Mouse (Mus musculus) liver, postnatal 0 days (tissue): ENCODE results near the gene Grm1. TPM values are rescaled to one million over a fixed set of nuclear protein-coding genes. Genes with fewer than 3 reads are reported as not detected.

ENCODE experiments used
- ATAC-seq: fragments of 200-750 bp; cut with Nextera tagmentation; 2 replicates; pipeline ENCODE4 v1.8.0; 2017; ENCODE audit warnings: mild to moderate bottlenecking, moderate library complexity
- DNase-seq: peaks from one replicate; pipeline ENCODE4 v3.0.0-alpha.2; 2016
- H3K27ac ChIP-seq: fragments of 300-500 bp; sonication (generic); 2 replicates; pipeline ENCODE4 v1.5.1; 2014; ENCODE audit warnings: antibody characterized with exemption, moderate library complexity, mild to moderate bottlenecking, low read depth
- H3K27me3 ChIP-seq: fragments of 300-500 bp; sonication (generic); 2 replicates; pipeline ENCODE4 v1.6.1; 2014; ENCODE audit warnings: low read length, control low read depth, mixed read lengths; ENCODE audit not compliant: insufficient read depth
- H3K36me3 ChIP-seq: fragments of 300-500 bp; sonication (generic); replicated peaks from 2 replicates; pipeline ENCODE4 v1.6.1; 2014; ENCODE audit warnings: mild to moderate bottlenecking, control low read depth, low read length, moderate library complexity, mixed read lengths; ENCODE audit not compliant: insufficient read depth
- H3K4me1 ChIP-seq: fragments of 300-500 bp; sonication (generic); 2 replicates; pipeline ENCODE4 v1.6.1; 2014; ENCODE audit warnings: antibody characterized with exemption, mild to moderate bottlenecking, control low read depth; ENCODE audit not compliant: insufficient read depth
- H3K4me2 ChIP-seq: fragments of 300-500 bp; sonication (generic); 2 replicates; pipeline ENCODE4 v1.6.1; 2014; ENCODE audit warnings: low read depth, mild to moderate bottlenecking, low read length, moderate library complexity, mixed read lengths
- H3K4me3 ChIP-seq: fragments of 300-500 bp; sonication (generic); 2 replicates; pipeline ENCODE4 v1.5.1; 2014; ENCODE audit warnings: low read depth, low read length
- H3K9ac ChIP-seq: fragments of 300-500 bp; sonication (generic); replicated peaks from 2 replicates; pipeline ENCODE4 v1.6.1; 2014; ENCODE audit warnings: mild to moderate bottlenecking, moderate library complexity
- H3K9me3 ChIP-seq: fragments of 300-500 bp; sonication (generic); 2 replicates; pipeline ENCODE4 v1.6.1; 2016; ENCODE audit warnings: mild to moderate bottlenecking, control low read depth, low read length, mixed read lengths
- CTCF ChIP-seq: sonication (generic); IDR thresholded peaks from 2 replicates; pipeline ENCODE4 v1.5.1; 2016; ENCODE audit warnings: antibody characterized with exemption, low read depth
- EP300 ChIP-seq: IDR thresholded peaks from 2 replicates; pipeline ENCODE4 v1.6.1; 2016; ENCODE audit warnings: antibody characterized with exemption, low read depth, mild to moderate bottlenecking
- WGBS: fragments of 180-500 bp; shearing (Covaris S2); extraction: QIAGEN DNeasy Blood & Tissue Kit; methylation state at CpG from one replicate; pipeline ENCODE4 v1.1.7; 2014; ENCODE audit not compliant: insufficient replicate concordance; 5-methylcytosine and 5-hydroxymethylcytosine counted together
- polyA plus RNA-seq: library from polyadenylated mRNA; unstranded; fragments of >200 nt; fragmentation: Nextera tagmentation; extraction: Ambion mirVana; gene quantifications from 2 replicates; pipeline ENCODE4 v1.2.1, GENCODE M21; 2015

The Grm1 gene
- polyA plus RNA-seq, 1 experiment from 2014 or later, result not detected

GRCm38 (mm10) chr10:10913621-10914020 lies 168.5 kb downstream of the Grm1 start:
- H3K4me3 ChIP-seq, result no peak overlapping the region
- no peak overlapping the region for H3K4me2 ChIP-seq
- TF ChIP-seq CTCF (no peak), EP300 (no peak)
- no peaks in the 10 kb centered on the region for H3K9me3 ChIP-seq
- H3K36me3 ChIP-seq, result no peaks in the 10 kb centered on the region
- H3K9ac ChIP-seq, result no peak overlapping the region
- WGBS, result 73% methylated on average over 4 of the region's 4 CpGs
- ATAC-seq (no peak), DNase-seq (no peak)
- H3K4me1 ChIP-seq, result no peaks in the 10 kb centered on the region
- H3K27me3 ChIP-seq, result no peaks in the 10 kb centered on the region
- H3K27ac ChIP-seq, result no peak overlapping the region

DNA sequence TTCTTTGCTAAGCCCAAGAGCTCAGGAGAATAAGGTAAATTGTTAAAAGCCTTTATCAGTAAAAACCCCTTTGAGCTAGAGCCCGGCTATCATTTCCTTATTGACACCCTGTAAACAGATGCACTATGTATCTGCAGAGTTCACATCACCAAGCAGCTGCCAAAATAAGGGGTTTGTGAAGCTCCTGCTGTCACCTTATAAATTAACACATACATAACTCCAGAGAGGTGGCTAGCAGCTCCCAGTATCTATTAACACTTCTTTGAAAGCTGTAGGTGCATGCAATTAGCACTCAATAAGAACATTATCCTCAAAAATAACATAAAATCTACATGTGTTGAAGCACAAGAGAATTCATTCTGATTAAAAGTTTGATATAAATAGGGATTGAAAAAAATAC lies 191.9 kb downstream of the Grm1 start:
- Histone ChIP-seq H3K27me3 (no peaks in the 10 kb centered on the region), H3K36me3 (no peaks in the 10 kb centered on the region), H3K27ac (no peak overlapping the region), H3K9ac (no peak overlapping the region), H3K4me1 (no peaks in the 10 kb centered on the region), H3K4me3 (no peak overlapping the region), H3K9me3 (no peaks in the 10 kb centered on the region), H3K4me2 (no peak overlapping the region)
- TF ChIP-seq EP300, result no peak
- no peak for TF ChIP-seq CTCF
- no peak for ATAC-seq
- 38% methylated on average over 1 of the region's 1 CpGs for WGBS
- DNase-seq, result no peak

GRCm38 (mm10) chr10:10888521-10888920 lies 193.6 kb downstream of the Grm1 start:
- H3K27ac ChIP-seq, result no peak overlapping the region
- H3K36me3 ChIP-seq, result no peaks in the 10 kb centered on the region
- H3K9me3 ChIP-seq, result no peaks in the 10 kb centered on the region
- WGBS, result 74% methylated on average over 9 of the region's 9 CpGs
- ATAC-seq (no peak), DNase-seq (no peak)
- TF ChIP-seq CTCF (no peak), EP300 (no peak)
- H3K9ac ChIP-seq, result no peak overlapping the region
- no peaks in the 10 kb centered on the region for H3K27me3 ChIP-seq
- H3K4me2 ChIP-seq, result no peak overlapping the region
- no peak overlapping the region for H3K4me3 ChIP-seq
- H3K4me1 ChIP-seq, result no peaks in the 10 kb centered on the region

DNA sequence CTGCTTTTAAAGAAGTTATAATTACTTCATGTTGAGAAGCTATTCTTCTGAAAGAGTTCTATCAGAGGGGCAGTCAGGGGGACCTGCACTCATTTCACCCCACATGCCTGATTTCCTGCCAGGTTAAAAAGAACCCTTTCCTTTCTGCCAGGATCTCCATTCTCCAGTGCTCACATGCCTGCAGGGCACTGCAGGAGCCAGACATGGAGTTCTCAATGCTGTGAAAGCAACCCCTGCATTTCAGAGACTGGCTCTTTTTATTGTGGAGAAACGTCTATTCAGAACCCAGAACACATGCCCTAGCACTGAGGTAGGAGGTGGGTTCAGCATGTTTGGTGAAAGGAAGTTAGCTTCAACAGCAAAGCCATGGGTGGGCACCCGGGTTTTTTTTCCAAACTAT lies 197.2 kb downstream of the Grm1 start:
- WGBS, result 29% methylated on average over 2 of the region's 2 CpGs
- no peak for ATAC-seq

GRCm38 (mm10) chr10:10872142-10872541 lies 210.0 kb downstream of the Grm1 start:
- 37% methylated on average over 3 of the region's 3 CpGs for WGBS
- no peak for TF ChIP-seq EP300
- TF ChIP-seq CTCF, result no peak
- no peak for ATAC-seq
- Histone ChIP-seq H3K27ac (no peak overlapping the region), H3K4me1 (no peaks in the 10 kb centered on the region), H3K4me3 (no peak overlapping the region), H3K4me2 (no peak overlapping the region), H3K9me3 (no peaks in the 10 kb centered on the region), H3K9ac (no peak overlapping the region), H3K36me3 (no peaks in the 10 kb centered on the region), H3K27me3 (no peaks in the 10 kb centered on the region)
- DNase-seq, result no peak

More for the DNA sequence above, 197.2 kb downstream of the Grm1 start:
- Histone ChIP-seq H3K4me3 (no peak overlapping the region), H3K4me1 (no peaks in the 10 kb centered on the region), H3K9ac (no peak overlapping the region), H3K9me3 (no peaks in the 10 kb centered on the region), H3K36me3 (no peaks in the 10 kb centered on the region), H3K27me3 (no peaks in the 10 kb centered on the region), H3K4me2 (no peak overlapping the region), H3K27ac (no peak overlapping the region)
- no peak for TF ChIP-seq CTCF
- no peak for DNase-seq

DNA sequence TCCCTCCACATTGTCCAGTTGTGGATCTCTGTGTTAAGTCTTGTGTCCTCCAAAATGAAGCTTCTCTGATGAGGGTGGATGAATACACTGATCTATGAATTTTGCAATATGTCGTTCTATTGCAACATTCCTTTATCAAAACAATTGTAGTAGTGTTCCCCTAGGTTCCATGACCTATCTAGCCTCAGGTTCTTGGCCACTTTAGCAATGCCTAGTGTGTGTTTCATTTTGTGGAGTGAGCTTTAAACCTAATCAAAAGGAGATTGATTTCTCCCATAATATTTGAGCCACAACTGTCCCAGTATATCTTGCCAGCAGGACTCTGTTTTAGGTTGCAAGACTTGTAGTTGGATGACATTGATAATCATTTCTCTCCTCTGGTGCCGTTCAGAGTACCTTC lies 211.9 kb downstream of the Grm1 start:
- H3K9me3 ChIP-seq, result no peaks in the 10 kb centered on the region
- WGBS, result 73% methylated on average over 2 of the region's 2 CpGs
- no peak overlapping the region for H3K27ac ChIP-seq
- no peak overlapping the region for H3K4me3 ChIP-seq
- H3K36me3 ChIP-seq, result no peaks in the 10 kb centered on the region
- H3K4me2 ChIP-seq, result no peak overlapping the region
- no peak for TF ChIP-seq EP300
- no peak for TF ChIP-seq CTCF
- ATAC-seq, result no peak
- H3K9ac ChIP-seq, result no peak overlapping the region
- no peaks in the 10 kb centered on the region for H3K27me3 ChIP-seq
- DNase-seq, result no peak
- H3K4me1 ChIP-seq, result no peaks in the 10 kb centered on the region

- no peaks in the 10 kb centered on the region for H3K4me1 ChIP-seq
- H3K27me3 ChIP-seq, result no peaks in the 10 kb centered on the region
- no peak overlapping the region for H3K4me2 ChIP-seq
- no peak overlapping the region for H3K27ac ChIP-seq
- no peak overlapping the region for H3K4me3 ChIP-seq
- DNase-seq (no peak), ATAC-seq (no peak)
- no peaks in the 10 kb centered on the region for H3K9me3 ChIP-seq
- no peaks in the 10 kb centered on the region for H3K36me3 ChIP-seq
- no peak for TF ChIP-seq CTCF
- TF ChIP-seq EP300, result no peak
- WGBS, result 89% methylated on average over 2 of the region's 2 CpGs
- H3K9ac ChIP-seq, result no peak overlapping the region
These were observed 215.9 kb downstream of the Grm1 start for GRCm38 (mm10) chr10:10866278-10866677.
